8 mouse cellular contexts compared by ENCODE assay signal in genomic region chr9:10909573-10909972, GRCm38 (mm10). TPM values are rescaled to one million over a fixed set of nuclear protein-coding genes. Genes with fewer than 3 reads are reported as not detected.
DNase-seq lines count a peak whose midpoint lies in the region; ATAC-seq lines count a peak whose summit lies in the region.

No protein-coding gene starts in this region.

- no peaks in the 10 kb centered on the region for H3K9me3 ChIP-seq in hindbrain, embryonic 10.5 days
- H3K9me3 ChIP-seq in midbrain, embryonic 11.5 days (ENCODE audit: control insufficient read depth, low read length): no peaks in the 10 kb centered on the region

- no peaks in the 10 kb centered on the region; the same call in 1 of the 2 replicates for H3K27me3 ChIP-seq in hindbrain, embryonic 10.5 days (ENCODE audit: insufficient read depth, poor library complexity, severe bottlenecking)
- no peaks in the 10 kb centered on the region for H3K27me3 ChIP-seq in midbrain, embryonic 11.5 days (ENCODE audit: control insufficient read depth, insufficient read depth, low read length)

- H3K9ac ChIP-seq in midbrain, embryonic 11.5 days (ENCODE audit: low read length): no peak overlapping the region

- no peaks in the 10 kb centered on the region for H3K36me3 ChIP-seq in hindbrain, embryonic 10.5 days
- no peaks in the 10 kb centered on the region for H3K36me3 ChIP-seq in midbrain, embryonic 11.5 days (ENCODE audit: control insufficient read depth, insufficient read depth, low read length)

- H3K4me3 ChIP-seq in hindbrain, embryonic 10.5 days: no peak overlapping the region
- no peak overlapping the region for H3K4me3 ChIP-seq in midbrain, embryonic 11.5 days (ENCODE audit: low read depth, low read length)

- ATAC-seq in activated CD4-positive, CD25-positive, alpha-beta regulatory T cell, adult 4 months: peak; percentile 63
- peak; percentile 83 for ATAC-seq in common myeloid progenitor, adult 5-6 weeks (replicated peaks; ENCODE audit: low read depth, poor library complexity, severe bottlenecking)
- peak; percentile 68 for ATAC-seq in midbrain, embryonic 11.5 days (ENCODE audit: low FRiP score)

- no peak overlapping the region for H3K4me2 ChIP-seq in midbrain, embryonic 11.5 days

- H3K27ac ChIP-seq in hindbrain, embryonic 10.5 days: no peak overlapping the region
- H3K27ac ChIP-seq in midbrain, embryonic 11.5 days (ENCODE audit: low read depth, low read length): no peak overlapping the region

- 28% methylated on average over 5 of the region's 5 CpGs for WGBS in hindbrain, embryonic 10.5 days
- 27% methylated on average over 5 of the region's 5 CpGs for WGBS in midbrain, embryonic 11.5 days

- DNase-seq in left cerebral cortex, adult 11 months (ENCODE audit: low spot score): peak; percentile 49
- DNase-seq in left cerebral cortex, adult 8-10 months (ENCODE audit: low spot score in 2 of 2): no peak
- DNase-seq in hindbrain, embryonic 10.5 days (ENCODE audit: low spot score): peak; percentile 44
- DNase-seq in layer of hippocampus, adult 11-12 months (ENCODE audit: low spot score): peak; percentile 81
- peak; percentile 97 for DNase-seq in midbrain, embryonic 11.5 days (ENCODE audit: low spot score, missing footprints)
- DNase-seq in thymus, postnatal 14 days: peak; percentile 39

- peaks cover 6% of the 10 kb centered on the region for H3K4me1 ChIP-seq in hindbrain, embryonic 10.5 days (replicated peaks)
- no peaks in the 10 kb centered on the region for H3K4me1 ChIP-seq in midbrain, embryonic 11.5 days (ENCODE audit: control insufficient read depth, insufficient read depth, low read length)

RNA-seq across cellular contexts. Expression of gene Cntn5, which starts 5.0 kb away (rescaled TPM):
- total RNA-seq in left cerebral cortex, adult 8-10 months (2022): 10 to 100 TPM; 19.5 to 25.7 (median 24.1) TPM
- under 1 TPM in 1 of 2 experiments, not detected in 1; 0.08 TPM for polyA plus RNA-seq in activated CD4-positive, CD25-positive, alpha-beta regulatory T cell, adult 4 months (2017; shearing (Covaris generic))
- not detected in 2 replicates for total RNA-seq in common myeloid progenitor, adult 5-6 weeks (2017)
- 2.4 and 2.5 TPM in 2 replicates for polyA plus RNA-seq in hindbrain, embryonic 10.5 days (2016; fragmentation: Nextera tagmentation; extraction: Ambion mirVana)
- 1.7 and 2.0 TPM in 2 replicates for polyA plus RNA-seq in midbrain, embryonic 11.5 days (2014; fragmentation: Nextera tagmentation; extraction: Ambion mirVana)

Comparison
In these comparisons a context has a peak if more than half of its experiments do, and no peak if none do; other contexts are left out.
1. DNase-seq: peak in left cerebral cortex, adult 11 months (single experiment), hindbrain, embryonic 10.5 days (single experiment), layer of hippocampus, adult 11-12 months (single experiment), midbrain, embryonic 11.5 days (single experiment) and thymus, postnatal 14 days (single experiment); none in left cerebral cortex, adult 8-10 months (0 of 2).
2. Peak in every context shown above with its lines, with median percentiles within 50 percentile points of each other: ATAC-seq.